Mouse (Mus musculus): Measurements from ENCODE around the gene Pcsk5. TPM values are rescaled to one million over a fixed set of nuclear protein-coding genes. Genes with fewer than 3 reads are reported as not detected.

Gene Pcsk5
- polyA plus RNA-seq, 1 experiment from 2014 or later, result 12.0 TPM

DNA sequence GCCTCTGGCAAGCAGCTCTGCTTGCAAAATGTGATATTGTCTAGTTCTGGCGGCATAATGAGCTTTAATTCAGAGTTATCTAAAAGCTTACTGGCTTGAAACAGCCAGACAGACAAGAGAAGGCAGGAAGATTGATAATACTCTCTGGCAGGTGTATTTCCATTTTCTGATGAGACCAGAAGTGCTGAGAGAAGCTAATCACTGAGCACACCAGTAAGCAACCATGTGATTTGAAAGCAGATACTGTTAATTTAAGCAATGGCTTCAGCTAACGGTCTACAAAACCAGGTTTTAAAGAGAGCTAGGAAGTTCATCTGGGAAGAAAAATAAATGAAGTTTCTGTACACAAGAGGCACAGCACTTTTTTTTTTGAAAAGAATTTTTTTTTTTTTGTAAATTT lies 237.1 kb downstream of the Pcsk5 start:
- no peaks in the 10 kb centered on the region for H3K36me3 ChIP-seq
- H3K4me3 ChIP-seq, result no peak overlapping the region
- no peaks in the 10 kb centered on the region for H3K27me3 ChIP-seq
- no peak overlapping the region for H3K4me2 ChIP-seq (replicated peaks)
- no peak overlapping the region for H3K27ac ChIP-seq
- 63% methylated on average over 2 of the region's 2 CpGs for WGBS
- ATAC-seq (ENCODE audit: low FRiP score), result no peak
- no peaks in the 10 kb centered on the region for H3K4me1 ChIP-seq
- H3K9me3 ChIP-seq (replicated peaks), result no peaks in the 10 kb centered on the region
- H3K9ac ChIP-seq, result no peak overlapping the region

DNA sequence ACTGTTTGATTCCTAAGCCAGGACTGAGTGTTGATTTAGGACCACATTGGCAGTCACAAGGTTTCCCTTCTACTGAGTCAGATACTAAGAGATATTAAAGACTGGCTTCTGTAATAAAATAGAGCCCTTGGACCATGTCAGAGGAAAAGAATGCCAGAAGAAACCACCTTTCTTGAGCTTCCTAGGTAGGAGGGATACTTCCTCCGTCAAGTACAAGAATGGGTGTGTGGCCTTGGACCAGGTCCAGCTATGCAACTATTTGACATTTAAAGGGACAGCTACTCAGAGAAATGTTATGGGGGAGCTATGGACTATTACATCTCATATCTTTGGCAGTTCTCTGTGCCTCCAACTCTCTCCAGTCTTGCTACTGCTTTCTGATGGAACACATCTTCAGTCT lies 244.6 kb downstream of the Pcsk5 start:
- Histone ChIP-seq H3K4me2 (replicated peaks) (no peak overlapping the region), H3K9me3 (replicated peaks) (no peaks in the 10 kb centered on the region), H3K4me1 (peaks cover 3% of the 10 kb centered on the region; the same call in 1 of the 2 replicates), H3K36me3 (no peaks in the 10 kb centered on the region), H3K9ac (no peak overlapping the region), H3K27ac (no peak overlapping the region), H3K27me3 (no peaks in the 10 kb centered on the region), H3K4me3 (no peak overlapping the region)
- no peak for ATAC-seq (ENCODE audit: low FRiP score)
- 42% methylated on average over 1 of the region's 1 CpGs for WGBS

DNA sequence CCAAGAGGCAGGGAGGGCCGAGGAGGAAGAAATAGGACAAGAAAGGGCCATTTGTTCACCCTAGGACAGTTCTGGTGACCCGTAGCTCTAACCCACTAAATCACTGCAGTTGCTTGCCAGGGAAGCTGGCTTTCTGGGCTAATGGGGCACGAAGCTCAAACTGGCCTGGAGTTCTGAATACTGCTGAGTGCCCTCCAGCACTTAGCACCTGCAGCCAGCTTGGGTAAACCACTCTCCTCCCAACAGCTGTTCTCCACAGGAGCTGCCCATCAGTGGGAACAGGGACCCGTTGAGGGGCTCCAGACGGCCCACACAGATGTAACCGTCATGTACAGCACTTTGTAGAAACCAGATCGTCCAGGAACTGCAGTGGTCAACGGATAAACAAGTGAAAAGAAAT lies 246.1 kb downstream of the Pcsk5 start:
- peak; percentile 46; the same call in 1 of the 2 replicates for ATAC-seq (ENCODE audit: low FRiP score)
- no peak overlapping the region for H3K27ac ChIP-seq
- WGBS, result 35% methylated on average over 8 of the region's 8 CpGs

DNA sequence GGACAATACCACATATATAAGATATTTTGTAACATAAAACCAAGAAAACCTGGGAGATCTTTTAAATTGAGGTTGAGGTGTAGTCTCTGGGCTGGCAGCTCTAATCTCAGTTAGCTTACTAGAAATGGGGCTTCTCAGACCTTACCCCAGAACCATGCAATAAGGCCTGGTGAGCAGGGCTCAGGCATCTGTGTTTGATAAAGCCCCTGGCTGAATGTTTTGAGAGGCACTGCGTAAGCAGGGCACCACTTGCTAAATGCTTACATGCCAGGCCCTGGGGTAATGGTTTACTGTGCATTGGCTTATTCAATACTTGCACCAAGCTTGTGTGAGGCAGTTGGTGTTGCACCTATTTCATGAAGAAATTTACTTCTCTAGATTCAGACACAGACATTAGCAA lies 247.1 kb downstream of the Pcsk5 start:
- no peak for ATAC-seq (ENCODE audit: low FRiP score)

More for the DNA sequence above, 246.1 kb downstream of the Pcsk5 start:
- Histone ChIP-seq H3K4me3 (no peak overlapping the region), H3K36me3 (no peaks in the 10 kb centered on the region), H3K9me3 (replicated peaks) (no peaks in the 10 kb centered on the region), H3K4me1 (peaks cover 3% of the 10 kb centered on the region; the same call in 1 of the 2 replicates), H3K27me3 (no peaks in the 10 kb centered on the region), H3K9ac (no peak overlapping the region), H3K4me2 (replicated peaks) (no peak overlapping the region)

DNA sequence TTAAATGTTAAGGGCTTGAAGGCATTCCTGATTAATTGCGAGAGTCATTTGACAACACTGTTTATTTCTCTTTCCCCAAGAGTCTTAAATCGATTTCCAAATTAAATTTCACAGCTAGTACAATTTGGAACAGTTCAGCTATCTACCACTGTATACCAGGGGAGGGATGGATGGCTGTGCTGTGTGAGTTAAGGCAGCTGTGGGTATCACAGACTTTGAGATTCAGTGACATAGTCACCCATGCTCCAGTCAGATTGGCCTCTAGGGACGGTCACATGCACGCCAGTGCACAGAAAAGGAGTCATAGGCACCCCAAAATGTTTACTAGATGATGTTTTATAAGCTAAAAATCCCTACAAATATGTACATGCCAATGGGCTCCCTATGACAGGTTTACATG lies 260.0 kb downstream of the Pcsk5 start:
- Histone ChIP-seq H3K4me3 (no peak overlapping the region), H3K4me2 (replicated peaks) (no peak overlapping the region), H3K27ac (no peak overlapping the region), H3K9ac (no peak overlapping the region), H3K36me3 (no peaks in the 10 kb centered on the region), H3K9me3 (replicated peaks) (no peaks in the 10 kb centered on the region), H3K4me1 (no peaks in the 10 kb centered on the region), H3K27me3 (no peaks in the 10 kb centered on the region)
- ATAC-seq (ENCODE audit: low FRiP score), result no peak
- 88% methylated on average over 4 of the region's 4 CpGs for WGBS

More for the DNA sequence above, 247.1 kb downstream of the Pcsk5 start:
- Histone ChIP-seq H3K27ac (no peak overlapping the region), H3K36me3 (no peaks in the 10 kb centered on the region), H3K27me3 (no peaks in the 10 kb centered on the region), H3K4me2 (replicated peaks) (no peak overlapping the region), H3K9me3 (replicated peaks) (no peaks in the 10 kb centered on the region), H3K4me1 (peaks cover 3% of the 10 kb centered on the region; the same call in 1 of the 2 replicates), H3K4me3 (no peak overlapping the region), H3K9ac (no peak overlapping the region)
- 69% methylated on average over 1 of the region's 1 CpGs for WGBS

DNA sequence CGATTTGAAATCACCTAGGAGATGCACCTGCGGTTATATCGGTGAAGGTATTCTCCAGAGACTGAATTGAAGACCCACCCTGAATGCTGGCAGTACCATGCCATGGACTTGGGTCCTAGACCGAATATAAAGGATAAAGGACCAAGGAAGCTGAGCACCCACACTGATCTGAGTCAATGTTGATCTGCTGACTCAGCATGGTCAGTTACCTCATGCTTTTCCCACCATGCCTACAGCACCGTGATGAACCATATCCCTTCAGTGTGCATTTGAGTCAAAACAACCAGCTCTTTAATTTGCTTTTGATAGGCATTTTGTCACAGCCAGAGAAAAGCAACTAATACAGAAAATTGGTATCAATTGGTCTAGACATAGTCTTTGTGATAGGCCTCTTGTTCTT lies 262.9 kb downstream of the Pcsk5 start:
- H3K4me3 ChIP-seq, result no peak overlapping the region

DNA sequence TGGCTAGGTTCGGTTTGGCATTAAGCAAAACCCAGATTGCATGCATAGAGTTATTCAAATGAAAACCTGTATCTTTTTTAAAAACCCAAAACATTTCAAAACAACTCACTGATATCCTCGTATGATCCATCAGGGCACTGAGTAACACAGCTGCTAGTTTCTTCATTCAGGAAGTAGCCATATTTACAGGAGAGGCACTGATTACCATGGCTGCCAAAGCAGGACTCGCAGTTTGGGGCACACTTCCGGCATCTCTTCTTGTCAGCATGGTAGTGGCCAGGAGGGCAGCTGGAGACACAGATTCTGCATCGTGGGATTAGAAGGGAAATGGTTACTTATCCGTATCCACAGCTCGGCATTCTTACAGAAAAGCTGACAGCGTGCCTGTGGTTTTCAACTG lies 265.1 kb downstream of the Pcsk5 start:
- Histone ChIP-seq H3K27ac (no peak overlapping the region), H3K27me3 (no peaks in the 10 kb centered on the region), H3K4me2 (replicated peaks) (no peak overlapping the region), H3K9me3 (replicated peaks) (no peaks in the 10 kb centered on the region), H3K4me1 (no peaks in the 10 kb centered on the region), H3K36me3 (no peaks in the 10 kb centered on the region), H3K4me3 (no peak overlapping the region), H3K9ac (no peak overlapping the region)
- ATAC-seq (ENCODE audit: low FRiP score), result no peak
- WGBS, result 92% methylated on average over 8 of the region's 8 CpGs

More for the DNA sequence above, 262.9 kb downstream of the Pcsk5 start:
- H3K4me2 ChIP-seq (replicated peaks), result no peak overlapping the region
- WGBS, result 93% methylated on average over 5 of the region's 5 CpGs
- no peaks in the 10 kb centered on the region for H3K9me3 ChIP-seq (replicated peaks)
- no peaks in the 10 kb centered on the region for H3K36me3 ChIP-seq
- H3K9ac ChIP-seq, result no peak overlapping the region
- no peaks in the 10 kb centered on the region for H3K4me1 ChIP-seq
- H3K27me3 ChIP-seq, result no peaks in the 10 kb centered on the region
- no peak overlapping the region for H3K27ac ChIP-seq
- no peak for ATAC-seq (ENCODE audit: low FRiP score)

DNA sequence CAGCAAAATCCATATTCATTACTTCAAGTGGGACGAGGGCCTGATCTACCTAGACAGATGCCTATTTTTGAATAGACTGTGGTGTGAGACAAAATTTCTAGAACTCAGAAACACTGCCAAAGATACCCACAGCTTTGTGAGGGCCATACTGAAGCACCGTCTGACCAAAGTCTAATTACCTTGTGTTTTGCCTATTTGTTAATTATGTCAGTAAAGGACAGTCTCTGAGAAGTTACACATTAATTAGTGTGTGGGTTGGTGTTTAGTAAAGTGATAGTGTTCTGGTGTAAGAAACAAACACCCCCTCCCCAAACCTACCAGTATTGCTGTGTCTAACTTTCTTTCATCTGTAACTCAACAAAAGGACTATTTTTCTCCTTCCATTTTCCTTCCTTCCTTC lies 266.5 kb downstream of the Pcsk5 start:
- Histone ChIP-seq H3K9me3 (replicated peaks) (no peaks in the 10 kb centered on the region), H3K9ac (no peak overlapping the region), H3K4me2 (replicated peaks) (no peak overlapping the region), H3K36me3 (no peaks in the 10 kb centered on the region), H3K27me3 (no peaks in the 10 kb centered on the region), H3K4me3 (no peak overlapping the region), H3K27ac (no peak overlapping the region), H3K4me1 (no peaks in the 10 kb centered on the region)
- WGBS, result 87% methylated on average over 2 of the region's 2 CpGs
- ATAC-seq (ENCODE audit: low FRiP score), result no peak

DNA sequence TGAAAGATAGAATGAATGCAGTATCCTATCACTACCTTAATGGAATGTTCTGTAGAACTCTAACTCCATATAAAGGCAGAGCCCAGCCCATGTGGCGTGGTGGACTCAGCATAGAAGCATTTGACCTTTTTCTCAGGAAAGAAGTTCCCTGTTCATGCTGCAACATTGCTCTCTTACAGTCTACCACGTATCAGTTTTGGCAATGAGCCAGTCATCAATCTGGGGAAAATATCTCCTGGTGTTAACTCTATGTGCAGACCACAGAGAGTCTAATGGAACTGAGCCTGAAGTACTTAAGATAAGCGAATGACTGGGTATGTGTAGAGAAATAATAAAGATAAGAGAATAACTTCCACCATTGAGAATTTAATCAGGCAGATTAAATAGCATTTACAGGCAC lies 270.2 kb downstream of the Pcsk5 start:
- Histone ChIP-seq H3K27ac (no peak overlapping the region), H3K27me3 (no peaks in the 10 kb centered on the region), H3K36me3 (no peaks in the 10 kb centered on the region), H3K4me3 (no peak overlapping the region), H3K4me1 (no peaks in the 10 kb centered on the region), H3K9ac (no peak overlapping the region), H3K4me2 (replicated peaks) (no peak overlapping the region), H3K9me3 (replicated peaks) (no peaks in the 10 kb centered on the region)
- no peak for ATAC-seq (ENCODE audit: low FRiP score)
- WGBS, result 88% methylated on average over 3 of the region's 3 CpGs

DNA sequence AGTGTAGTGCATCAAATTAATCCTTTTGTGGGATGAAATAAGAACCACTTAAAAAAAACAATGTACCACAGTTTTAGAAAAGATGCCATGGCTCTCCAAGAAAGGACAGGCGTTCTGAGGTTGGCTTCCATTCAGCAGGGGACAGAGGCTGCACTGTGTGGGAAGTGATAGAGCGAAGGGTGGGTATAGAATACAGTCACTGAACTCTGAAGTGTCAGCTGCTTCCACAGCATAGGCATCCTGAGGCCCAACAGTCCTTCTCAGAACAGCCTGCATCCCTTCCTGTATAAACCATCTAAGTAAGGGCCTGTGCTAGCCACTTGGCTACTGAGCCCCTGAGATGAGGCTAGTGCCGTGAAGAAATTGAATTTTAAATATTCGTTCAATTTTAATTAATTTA lies 271.3 kb downstream of the Pcsk5 start:
- no peak for ATAC-seq (ENCODE audit: low FRiP score)
- H3K36me3 ChIP-seq, result no peaks in the 10 kb centered on the region
- H3K9ac ChIP-seq, result no peak overlapping the region
- no peak overlapping the region for H3K4me3 ChIP-seq
- H3K9me3 ChIP-seq (replicated peaks), result no peaks in the 10 kb centered on the region
- H3K4me1 ChIP-seq, result no peaks in the 10 kb centered on the region
- no peak overlapping the region for H3K27ac ChIP-seq
- 82% methylated on average over 4 of the region's 4 CpGs for WGBS
- H3K27me3 ChIP-seq, result no peaks in the 10 kb centered on the region
- H3K4me2 ChIP-seq (replicated peaks), result no peak overlapping the region

DNA sequence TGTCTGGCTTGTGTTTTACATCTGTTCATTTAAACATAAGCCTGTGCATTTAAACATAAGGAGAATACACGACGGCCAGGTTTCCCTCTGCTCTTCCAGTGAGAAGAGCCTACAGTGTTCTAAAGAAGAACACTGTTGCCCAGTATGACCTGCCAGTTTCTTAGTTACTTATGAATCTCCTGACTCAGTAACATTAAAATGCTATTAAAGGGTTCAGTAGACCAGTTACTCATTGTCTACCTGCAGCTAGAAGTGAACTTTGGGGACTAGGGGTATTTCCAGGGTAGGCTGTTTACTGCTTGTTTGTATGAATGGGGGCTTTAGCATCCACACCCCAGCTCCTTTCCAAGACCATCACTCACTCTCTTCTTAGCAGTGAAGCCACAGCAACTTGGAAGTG lies 278.7 kb downstream of the Pcsk5 start:
- no peak overlapping the region for H3K9ac ChIP-seq
- ATAC-seq (ENCODE audit: low FRiP score), result no peak
- H3K27me3 ChIP-seq, result no peaks in the 10 kb centered on the region
- no peak overlapping the region for H3K27ac ChIP-seq
- H3K4me2 ChIP-seq (replicated peaks), result no peak overlapping the region
- 70% methylated on average over 2 of the region's 2 CpGs for WGBS
- H3K4me1 ChIP-seq, result no peaks in the 10 kb centered on the region
- no peak overlapping the region for H3K4me3 ChIP-seq
- H3K36me3 ChIP-seq, result no peaks in the 10 kb centered on the region
- no peaks in the 10 kb centered on the region for H3K9me3 ChIP-seq (replicated peaks)

DNA sequence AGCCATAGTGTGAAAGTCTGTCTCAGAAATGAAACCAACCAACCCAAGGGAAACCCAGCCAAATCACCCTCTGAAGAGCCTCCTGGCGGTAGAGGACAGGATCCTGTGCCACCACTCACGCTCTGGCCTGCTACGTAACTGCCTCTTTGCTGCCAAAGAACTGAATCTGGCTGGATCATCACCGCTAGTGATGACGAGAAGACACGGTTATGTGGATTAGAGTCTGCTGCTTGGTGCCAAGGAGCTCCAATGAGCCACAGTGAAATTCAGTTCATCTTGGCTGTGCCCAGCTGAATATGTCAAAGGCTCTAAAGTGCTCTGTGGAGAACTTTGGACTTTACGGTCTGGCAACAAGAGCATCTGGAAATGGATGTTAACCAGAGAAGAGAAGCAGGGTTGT lies 282.3 kb downstream of the Pcsk5 start:
- Histone ChIP-seq H3K9me3 (replicated peaks) (no peaks in the 10 kb centered on the region), H3K4me1 (no peaks in the 10 kb centered on the region), H3K4me2 (replicated peaks) (no peak overlapping the region), H3K27me3 (no peaks in the 10 kb centered on the region), H3K36me3 (no peaks in the 10 kb centered on the region), H3K4me3 (no peak overlapping the region), H3K9ac (no peak overlapping the region), H3K27ac (no peak overlapping the region)
- 95% methylated on average over 7 of the region's 7 CpGs for WGBS
- no peak for ATAC-seq (ENCODE audit: low FRiP score)

DNA sequence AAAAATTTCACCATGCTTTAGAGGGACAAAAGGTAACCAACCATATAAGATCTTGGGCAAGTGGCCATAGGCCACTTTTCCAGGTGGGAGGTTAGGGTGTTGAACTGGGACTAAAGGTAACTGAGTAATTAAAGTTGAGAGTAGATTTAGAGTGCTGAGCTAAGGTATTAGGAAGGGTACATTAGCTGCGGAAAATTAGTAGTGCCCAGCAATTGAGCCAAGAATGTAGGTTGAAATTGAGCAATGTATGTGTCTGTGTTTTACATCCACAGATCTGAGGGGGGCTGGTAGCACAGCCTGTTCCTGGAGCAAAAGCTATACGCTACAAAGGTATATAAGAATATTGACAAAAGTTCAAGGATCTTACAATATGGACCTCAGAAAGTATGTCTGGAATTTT lies 282.9 kb downstream of the Pcsk5 start:
- ATAC-seq (ENCODE audit: low FRiP score), result no peak
- H3K27me3 ChIP-seq, result no peaks in the 10 kb centered on the region
- WGBS, result 92% methylated on average over 2 of the region's 2 CpGs
- no peaks in the 10 kb centered on the region for H3K9me3 ChIP-seq (replicated peaks)
- H3K4me2 ChIP-seq (replicated peaks), result no peak overlapping the region
- no peaks in the 10 kb centered on the region for H3K36me3 ChIP-seq
- no peaks in the 10 kb centered on the region for H3K4me1 ChIP-seq
- no peak overlapping the region for H3K4me3 ChIP-seq
- no peak overlapping the region for H3K27ac ChIP-seq
- no peak overlapping the region for H3K9ac ChIP-seq
